Mouse (Mus musculus) lung, postnatal 10 days (tissue): ENCODE measurements around the gene Mymk.

Experiments
- DNase-seq: peaks from one replicate; pipeline ENCODE4 v3.0.0; 2021

The Mymk gene

GRCm38 (mm10) chr2:27071978-27072377 lies at the start of gene Mymk:
Mymk (minus strand) TSS chr2:27072179.
- DNase-seq: no peak

GRCm38 (mm10) chr2:27120241-27120641 lies 48.3 kb upstream of the Mymk start:
- DNase-seq: peak; percentile 85

GRCm38 (mm10) chr2:27119766-27120165 lies 47.8 kb upstream of the Mymk start:
- no peak for DNase-seq

GRCm38 (mm10) chr2:27118452-27118851 lies 46.5 kb upstream of the Mymk start:
- peak; percentile 58 for DNase-seq

- DNase-seq: no peak
Observed at GRCm38 (mm10) chr2:27114169-27114568, 42.2 kb upstream of the Mymk start.

- DNase-seq: no peak
Observed at GRCm38 (mm10) chr2:27112585-27112984, 40.6 kb upstream of the Mymk start.

- no peak for DNase-seq
Observed at GRCm38 (mm10) chr2:27109052-27109451, 37.1 kb upstream of the Mymk start.

- DNase-seq: no peak
Observed at GRCm38 (mm10) chr2:27108144-27108543, 36.2 kb upstream of the Mymk start.

GRCm38 (mm10) chr2:27106816-27107215 lies 34.8 kb upstream of the Mymk start:
- DNase-seq: no peak

- no peak for DNase-seq
Observed at GRCm38 (mm10) chr2:27103554-27103953, 31.6 kb upstream of the Mymk start.

- DNase-seq: peak; percentile 87
Observed at GRCm38 (mm10) chr2:27097776-27098175, 25.8 kb upstream of the Mymk start.

- peak; percentile 46 for DNase-seq
Observed at GRCm38 (mm10) chr2:27097241-27097656, 25.3 kb upstream of the Mymk start.

GRCm38 (mm10) chr2:27096341-27096981 lies 24.5 kb upstream of the Mymk start:
- peak; percentile 81 for DNase-seq

GRCm38 (mm10) chr2:27095178-27095577 lies 23.2 kb upstream of the Mymk start:
- DNase-seq: no peak

- DNase-seq: peak; percentile 60
Observed at GRCm38 (mm10) chr2:27089238-27089637, 17.3 kb upstream of the Mymk start.

- peak; percentile 52 for DNase-seq
Observed at GRCm38 (mm10) chr2:27088700-27089099, 16.7 kb upstream of the Mymk start.

- DNase-seq: peak; percentile 91
Observed at GRCm38 (mm10) chr2:27088071-27088644, 16.2 kb upstream of the Mymk start.

- peak; percentile 30 for DNase-seq
Observed at GRCm38 (mm10) chr2:27087581-27087980, 15.6 kb upstream of the Mymk start.

GRCm38 (mm10) chr2:27086483-27087010 lies 14.6 kb upstream of the Mymk start:
- DNase-seq: no peak

- DNase-seq: peak; percentile 66
Observed at GRCm38 (mm10) chr2:27085801-27086200, 13.8 kb upstream of the Mymk start.

- peak; percentile 34 for DNase-seq
Observed at GRCm38 (mm10) chr2:27084963-27085362, 13.0 kb upstream of the Mymk start.

GRCm38 (mm10) chr2:27083761-27084475 lies 11.9 kb upstream of the Mymk start:
- peak; percentile 60 for DNase-seq

- DNase-seq: peak; percentile 66
Observed at GRCm38 (mm10) chr2:27079649-27080048, 7.7 kb upstream of the Mymk start.

GRCm38 (mm10) chr2:27079152-27079584 lies 7.2 kb upstream of the Mymk start, which contains the start of gene Adamtsl2:
Adamtsl2 (plus strand) TSS chr2:27079379.
- peak; percentile 95 for DNase-seq
